In the genomic region with DNA sequence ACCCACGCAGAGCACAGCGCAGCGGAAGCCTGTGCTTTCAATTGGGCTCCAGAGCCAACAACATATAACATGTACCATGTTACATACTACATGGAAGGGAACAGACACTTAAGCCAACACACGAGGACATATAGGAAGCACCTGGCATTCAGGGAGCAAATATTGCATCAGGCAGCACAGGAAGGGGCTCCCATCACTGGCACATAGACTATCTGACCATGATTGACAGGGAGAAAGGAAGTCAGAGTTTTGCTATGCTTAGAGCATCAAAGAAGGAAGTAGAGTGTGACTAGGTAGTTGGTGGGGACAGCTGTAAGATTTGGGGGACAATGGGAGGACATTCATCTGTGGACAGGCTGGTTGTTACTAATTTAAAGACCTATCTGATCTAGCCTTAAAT, we compare ENCODE assay signal across 17 mouse cellular contexts.
"Had no signal": no experiment of that assay in that cellular context is flagged by ENCODE, and none has a peak within 500 bp of the region (broad histone marks: within the 10 kb centered on the region; RNA-seq: fewer than 3 reads in every experiment).

No protein-coding gene starts in this region.

- H3K36me3 ChIP-seq: liver, embryonic 15.5 days; midbrain, embryonic 10.5 days; midbrain, embryonic 12.5 days; neural tube, embryonic 13.5 days; neural tube, embryonic 15.5 days had no signal

- H3K27ac ChIP-seq: liver, embryonic 15.5 days; midbrain, embryonic 10.5 days; midbrain, embryonic 12.5 days; neural tube, embryonic 13.5 days; neural tube, embryonic 15.5 days had no signal

- DNase-seq: lung, adult 18-20 months; lung, postnatal 10 days; lung, postnatal 4 days; right cerebral cortex, postnatal 25 days; right cerebral cortex, postnatal 4 days; spleen, adult 18-20 months; thymus, adult 18-20 months; thymus, postnatal 14 days; thymus, postnatal 36 days had no signal

- H3K27me3 ChIP-seq: liver, embryonic 15.5 days had no signal

- ATAC-seq: midbrain, embryonic 16.5 days had no signal

- H3K4me2 ChIP-seq: liver, embryonic 15.5 days; lung, embryonic 14.5 days; midbrain, embryonic 12.5 days; neural tube, embryonic 13.5 days; neural tube, embryonic 15.5 days had no signal

- H3K4me3 ChIP-seq: liver, embryonic 15.5 days; midbrain, embryonic 10.5 days; midbrain, embryonic 12.5 days; myocyte; neural tube, embryonic 13.5 days; neural tube, embryonic 15.5 days had no signal

- H3K9ac ChIP-seq: liver, embryonic 15.5 days; lung, embryonic 14.5 days; midbrain, embryonic 12.5 days; neural tube, embryonic 13.5 days; neural tube, embryonic 15.5 days had no signal

- H3K9me3 ChIP-seq: liver, embryonic 15.5 days; midbrain, embryonic 10.5 days; midbrain, embryonic 12.5 days; neural tube, embryonic 13.5 days; neural tube, embryonic 15.5 days had no signal
